Mouse (Mus musculus) liver, embryonic 12.5 days (tissue): ENCODE results near the gene Sec23a. TPM values are rescaled to one million over a fixed set of nuclear protein-coding genes. Genes with fewer than 3 reads are reported as not detected.

Experiments used
- polyA plus RNA-seq: library from polyadenylated mRNA; unstranded; fragments of >200 nt; fragmentation: Nextera tagmentation; extraction: Ambion mirVana; gene quantifications from 2 replicates; pipeline ENCODE4 v1.2.1, GENCODE M21; 2016

Sec23a gene
- polyA plus RNA-seq, 1 experiment from 2014 or later: 31.2 TPM

Other genes starting within 250 kb of the Sec23a start
- 27.3 and 28.2 TPM in 2 replicates for gene Gemin2, start 1.4 kb upstream of the Sec23a start, polyA plus RNA-seq
- gene Trappc6b, start 49.5 kb upstream of the Sec23a start, polyA plus RNA-seq: 54.4 and 55.3 TPM in 2 replicates
- gene Pnn, start 54.9 kb upstream of the Sec23a start, polyA plus RNA-seq: 68.6 and 69.4 TPM in 2 replicates
- 52.6 and 59.3 TPM in 2 replicates for gene Mia2, start 83.8 kb upstream of the Sec23a start, polyA plus RNA-seq
- gene Fbxo33, start 207.7 kb upstream of the Sec23a start, polyA plus RNA-seq: 12.5 and 14.6 TPM in 2 replicates